Mouse (Mus musculus) myocyte (in vitro differentiated cells): ENCODE results near the gene Cdk5rap2. TPM values are rescaled to one million over a fixed set of nuclear protein-coding genes. Genes with fewer than 3 reads are reported as not detected.

Source experiments
- H3K27me3 ChIP-seq: one replicate; pipeline ENCODE4 v1.6.1; 2011; ENCODE audit not compliant: control insufficient read depth, insufficient read depth, insufficient read length
- H3K36me3 ChIP-seq: one replicate; pipeline ENCODE4 v1.6.1; 2011; ENCODE audit not compliant: control insufficient read depth, insufficient read depth
- H3K4me2 ChIP-seq: one replicate; pipeline ENCODE4 v1.6.1; 2011; ENCODE audit warnings: low read depth, control low read depth
- H3K4me3 ChIP-seq: one replicate; pipeline ENCODE4 v1.5.1; 2011; ENCODE audit warnings: mild to moderate bottlenecking, control low read depth, moderate library complexity
- H3K79me2 ChIP-seq: one replicate; pipeline ENCODE4 v1.6.1; 2011; ENCODE audit not compliant: control insufficient read depth, insufficient read depth
- H3ac ChIP-seq: one replicate; pipeline ENCODE4 v1.6.1; 2011; ENCODE audit not compliant: control insufficient read depth, insufficient read length
- CEBPB ChIP-seq: IDR thresholded peaks from 2 replicates; pipeline ENCODE4 v1.6.1; 2011; ENCODE audit warnings: mild to moderate bottlenecking, moderate library complexity; ENCODE audit not compliant: poor library complexity, insufficient read depth, severe bottlenecking
- E2F4 ChIP-seq: IDR thresholded peaks from one replicate; pipeline ENCODE4 v1.6.1; 2011; ENCODE audit warnings: mild to moderate bottlenecking, control low read depth, moderate library complexity; ENCODE audit not compliant: insufficient read depth
- MAX ChIP-seq: IDR thresholded peaks from one replicate; pipeline ENCODE4 v1.6.1; 2011; ENCODE audit warnings: low read depth, mild to moderate bottlenecking, control low read depth
- MYOD1 ChIP-seq, 3 experiments: IDR thresholded peaks; one replicate each; pipeline ENCODE4 v1.6.1; 2011; ENCODE audit warnings: control low read depth in 2 of 3, low read depth in 2 of 3, mild to moderate bottlenecking in 2 of 3, moderate library complexity in 1 of 3; ENCODE audit not compliant: insufficient read length in 2 of 3, control insufficient read depth in 1 of 3
- MYOG ChIP-seq, 3 experiments: IDR thresholded peaks; one replicate each; pipeline ENCODE4 v1.6.1; 2011; ENCODE audit warnings: control low read depth in 2 of 3, low read depth in 2 of 3, mild to moderate bottlenecking in 2 of 3; ENCODE audit not compliant: insufficient read length in 2 of 3, control insufficient read depth in 1 of 3, insufficient read depth in 1 of 3
- POLR2A ChIP-seq: IDR thresholded peaks from one replicate; pipeline ENCODE4 v1.6.1; 2011; ENCODE audit warnings: low read depth, mild to moderate bottlenecking, control low read depth, moderate library complexity; ENCODE audit not compliant: insufficient read length
- POLR2AphosphoS2 ChIP-seq: IDR thresholded peaks from one replicate; pipeline ENCODE4 v1.6.1; 2011; ENCODE audit warnings: low read depth, control low read depth; ENCODE audit not compliant: insufficient read length
- REST ChIP-seq: IDR thresholded peaks from one replicate; pipeline ENCODE4 v1.6.1; 2011; ENCODE audit warnings: mild to moderate bottlenecking, control low read depth, moderate library complexity; ENCODE audit not compliant: insufficient read depth, insufficient read length
- SRF ChIP-seq: IDR thresholded peaks from one replicate; pipeline ENCODE4 v1.6.1; 2011; ENCODE audit warnings: low read depth; ENCODE audit not compliant: control insufficient read depth, insufficient read length
- TCF12 ChIP-seq: IDR thresholded peaks from one replicate; pipeline ENCODE4 v1.6.1; 2011; ENCODE audit warnings: mild to moderate bottlenecking, control low read depth; ENCODE audit not compliant: poor library complexity, insufficient read depth, severe bottlenecking
- TCF3 ChIP-seq: IDR thresholded peaks from one replicate; pipeline ENCODE4 v1.6.1; 2011; ENCODE audit warnings: low read depth, control low read depth; ENCODE audit not compliant: insufficient read length
- USF1 ChIP-seq: IDR thresholded peaks from one replicate; pipeline ENCODE4 v1.6.1; 2011; ENCODE audit warnings: low read depth, mild to moderate bottlenecking, control low read depth, moderate library complexity
- polyA plus RNA-seq: library from polyadenylated mRNA; unstranded; fragments of >200 nt; fragmentation: generic; extraction: Trizol; gene quantifications from one replicate; pipeline ENCODE4 v1.2.1, GENCODE M21; 2012; ENCODE audit warnings: missing spikeins

The Cdk5rap2 gene
- 13.8 TPM for polyA plus RNA-seq

- H3K4me2 ChIP-seq: peak within 1 kb of the TSS; percentile 87
- peak; percentile 68 for TF ChIP-seq POLR2AphosphoS2
- TF ChIP-seq POLR2A: peak; percentile 84
- no peak for TF ChIP-seq TCF3
- peak; percentile 80 for TF ChIP-seq E2F4
- no peaks in the 10 kb centered on the region for H3K27me3 ChIP-seq
- no peaks in the 10 kb centered on the region for H3K36me3 ChIP-seq
- peak within 1 kb of the TSS; percentile 79 for H3K4me3 ChIP-seq
- peak within 1 kb of the TSS; percentile 12 for H3ac ChIP-seq
- H3K79me2 ChIP-seq: peaks cover 25% of the 10 kb centered on the region
Measured at GRCm38 (mm10) chr4:70409994-70410721, at the start of gene Cdk5rap2. TSS of gene Cdk5rap2 (minus strand) at chr4:70410443.

DNA sequence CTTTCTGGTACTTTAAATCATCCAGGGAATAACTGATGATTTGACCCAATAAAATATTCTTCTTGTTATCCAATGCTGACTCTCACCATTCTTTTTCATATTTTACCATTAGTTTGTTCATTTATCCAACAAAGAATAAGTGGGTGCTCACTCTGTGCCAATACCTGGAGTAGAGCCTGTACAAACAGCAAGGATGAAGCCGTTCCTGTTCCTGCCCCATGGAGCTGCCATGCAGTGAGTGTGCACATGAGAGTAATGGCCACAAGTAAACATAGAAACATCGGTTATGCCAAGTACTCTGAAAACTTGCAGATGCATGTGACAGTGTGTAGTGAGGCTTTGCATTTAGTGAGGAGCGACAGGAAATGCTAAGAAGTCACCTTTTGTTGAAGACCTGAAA lies 41.9 kb upstream of the Cdk5rap2 start:
- Histone ChIP-seq H3K27me3 (no peaks in the 10 kb centered on the region), H3K79me2 (no peaks in the 10 kb centered on the region), H3K36me3 (no peaks in the 10 kb centered on the region), H3ac (no peak overlapping the region), H3K4me2 (no peak overlapping the region), H3K4me3 (no peak overlapping the region)
- TF ChIP-seq REST: no peak
- no peak for TF ChIP-seq SRF
- TF ChIP-seq USF1: no peak
- no peak for TF ChIP-seq TCF3
- TF ChIP-seq MYOD1 (IDR thresholded peaks at IDR 0.05; ENCODE audit: control insufficient read depth in 1 of 3, insufficient read length in 2 of 3, low read depth in 2 of 3): no peak
- TF ChIP-seq POLR2A: no peak
- no peak for TF ChIP-seq MYOG (IDR thresholded peaks at IDR 0.05; ENCODE audit: control insufficient read depth in 1 of 3, insufficient read depth in 1 of 3, insufficient read length in 2 of 3, low read depth in 2 of 3)
- TF ChIP-seq E2F4: no peak
- TF ChIP-seq POLR2AphosphoS2: no peak
- TF ChIP-seq TCF12: no peak
- TF ChIP-seq CEBPB: no peak
- TF ChIP-seq MAX: no peak

DNA sequence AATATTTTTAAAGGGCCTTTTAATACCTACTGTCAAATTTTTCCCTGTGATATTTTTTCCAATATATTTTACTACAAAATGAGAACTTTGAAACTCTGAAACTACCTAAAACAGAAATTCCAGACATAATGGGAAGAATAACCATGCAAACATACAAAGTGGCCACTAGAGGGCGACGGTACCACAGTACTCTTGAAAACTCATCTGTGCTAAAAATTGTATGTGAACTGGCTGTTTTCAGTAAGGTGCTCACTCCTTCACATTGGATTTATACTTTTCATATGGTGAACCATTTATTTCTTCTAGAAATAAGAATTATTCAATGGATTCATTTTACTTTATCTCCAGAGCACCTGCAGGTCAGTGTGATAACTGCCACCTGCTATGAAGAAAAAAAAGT lies 41.5 kb upstream of the Cdk5rap2 start:
- no peak for TF ChIP-seq CEBPB
- TF ChIP-seq USF1: no peak
- no peak for TF ChIP-seq MAX
- no peak for TF ChIP-seq REST
- TF ChIP-seq POLR2AphosphoS2: no peak
- TF ChIP-seq TCF12: no peak
- no peak overlapping the region for H3K4me2 ChIP-seq
- no peak overlapping the region for H3K4me3 ChIP-seq
- no peaks in the 10 kb centered on the region for H3K27me3 ChIP-seq
- no peaks in the 10 kb centered on the region for H3K36me3 ChIP-seq
- H3K79me2 ChIP-seq: no peaks in the 10 kb centered on the region
- H3ac ChIP-seq: no peak overlapping the region

DNA sequence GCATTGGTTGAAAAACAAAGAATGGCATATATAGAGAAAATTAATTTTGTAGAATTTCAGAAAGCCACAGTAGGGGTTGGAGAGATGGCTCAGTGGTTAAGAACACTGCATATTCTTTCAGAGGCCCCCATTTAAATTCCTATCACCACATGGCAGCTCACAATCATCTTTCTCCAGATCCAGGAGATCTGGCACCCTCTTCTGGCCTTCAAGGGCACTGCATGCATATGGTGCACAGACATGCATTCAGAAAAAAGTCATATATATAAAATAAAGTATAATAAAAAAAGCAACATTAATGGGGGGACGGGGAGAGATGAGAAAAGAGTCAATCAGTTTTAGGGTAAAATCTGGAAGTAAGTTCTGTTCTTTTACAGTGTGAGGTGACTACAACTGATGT lies 39.4 kb upstream of the Cdk5rap2 start:
- H3K36me3 ChIP-seq: no peaks in the 10 kb centered on the region
- TF ChIP-seq SRF (no peak), TCF12 (no peak), E2F4 (no peak), CEBPB (no peak), MYOD1 (IDR thresholded peaks at IDR 0.05; ENCODE audit: control insufficient read depth in 1 of 3, insufficient read length in 2 of 3, low read depth in 2 of 3) (no peak), USF1 (no peak), REST (no peak), MYOG (IDR thresholded peaks at IDR 0.05; ENCODE audit: control insufficient read depth in 1 of 3, insufficient read depth in 1 of 3, insufficient read length in 2 of 3, low read depth in 2 of 3) (no peak), MAX (no peak)
- H3K4me2 ChIP-seq: no peak overlapping the region
- no peak overlapping the region for H3K4me3 ChIP-seq
- no peaks in the 10 kb centered on the region for H3K79me2 ChIP-seq
- no peak overlapping the region for H3ac ChIP-seq
- H3K27me3 ChIP-seq: no peaks in the 10 kb centered on the region

DNA sequence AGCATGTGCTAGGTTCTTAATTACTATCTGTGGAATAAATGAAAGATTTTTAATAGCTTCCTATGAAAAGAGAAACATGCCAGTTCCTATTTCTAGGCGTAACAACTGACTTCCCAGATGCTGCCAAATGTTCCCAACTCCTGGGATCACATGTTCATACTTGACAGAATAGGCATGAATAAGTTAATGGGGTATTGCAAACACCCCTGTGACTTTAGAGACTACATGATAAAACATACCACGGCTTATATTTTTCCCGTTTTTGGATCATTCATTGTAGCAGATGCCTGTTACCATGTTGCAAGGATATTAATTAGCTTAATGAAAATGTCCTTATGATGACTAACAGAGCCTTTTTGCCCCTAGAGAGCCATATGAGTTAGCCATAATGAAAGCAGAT lies 36.5 kb upstream of the Cdk5rap2 start:
- Histone ChIP-seq H3K4me3 (no peak overlapping the region), H3ac (no peak overlapping the region), H3K27me3 (no peaks in the 10 kb centered on the region), H3K79me2 (no peaks in the 10 kb centered on the region), H3K4me2 (no peak overlapping the region), H3K36me3 (no peaks in the 10 kb centered on the region)
- no peak for TF ChIP-seq SRF
- TF ChIP-seq E2F4: no peak
- no peak for TF ChIP-seq MYOG (IDR thresholded peaks at IDR 0.05; ENCODE audit: control insufficient read depth in 1 of 3, insufficient read depth in 1 of 3, insufficient read length in 2 of 3, low read depth in 2 of 3)
- no peak for TF ChIP-seq TCF3
